Mouse (Mus musculus): Measurements from ENCODE around the gene Gabbr2.

- no peak for TF ChIP-seq CTCF (IDR thresholded peaks at IDR 0.05; ENCODE audit: borderline replicate concordance, insufficient read depth, low read depth, low read length)
- no peak for TF ChIP-seq POLR2A (IDR thresholded peaks at IDR 0.05; ENCODE audit: borderline replicate concordance, insufficient read depth, low read length)
Measured at GRCm38 (mm10) chr4:46718624-46719023, 273.0 kb downstream of the Gabbr2 start.

All from cerebellum, adult 2 months (tissue).